Mouse (Mus musculus) embryonic facial prominence, embryonic 11.5 days (tissue): ENCODE measurements at regions not wholly inside any gene's neighbourhood (a gene's known extent, or its start where the extent isn't known, plus 50 kb on each side); places are given as distances from the start of the nearest gene placed in this dataset.

Experiments used
- ATAC-seq: fragments of 200-750 bp; cut with Nextera tagmentation; replicated peaks from 2 replicates; pipeline ENCODE4 v1.8.0; 2017; ENCODE audit warnings: low read depth; ENCODE audit not compliant: insufficient number of reproducible peaks, low FRiP score, low TSS enrichment
- DNase-seq: peaks from one replicate; pipeline ENCODE4 v3.0.0-alpha.2; 2015; ENCODE audit warnings: low spot score
- H3K27ac ChIP-seq: fragments of 300-500 bp; sonication (generic); replicated peaks from 2 replicates; pipeline ENCODE4 v1.5.1; 2014; ENCODE audit warnings: mild to moderate bottlenecking, low read depth, low read length, control low read depth
- H3K27me3 ChIP-seq: fragments of 300-500 bp; sonication (generic); 2 replicates; pipeline ENCODE4 v1.6.1; 2014; ENCODE audit warnings: mild to moderate bottlenecking, low read length, moderate library complexity, mixed read lengths; ENCODE audit not compliant: control insufficient read depth, insufficient read depth
- H3K36me3 ChIP-seq: fragments of 300-500 bp; sonication (generic); replicated peaks from 2 replicates; pipeline ENCODE4 v1.6.1; 2014; ENCODE audit warnings: low read depth, mild to moderate bottlenecking, low read length, moderate library complexity, mixed read lengths; ENCODE audit not compliant: control insufficient read depth, insufficient read depth
- H3K4me1 ChIP-seq: fragments of 300-500 bp; sonication (generic); 2 replicates; pipeline ENCODE4 v1.6.1; 2014; ENCODE audit warnings: low read length, mixed read lengths; ENCODE audit not compliant: control insufficient read depth, insufficient read depth
- H3K4me2 ChIP-seq: fragments of 300-500 bp; sonication (generic); 2 replicates; pipeline ENCODE4 v1.6.1; 2014; ENCODE audit warnings: low read depth, mild to moderate bottlenecking, control low read depth, low read length, moderate library complexity
- H3K4me3 ChIP-seq: fragments of 300-500 bp; sonication (generic); 2 replicates; pipeline ENCODE4 v1.5.1; 2014; ENCODE audit warnings: low read depth, low read length, control low read depth
- H3K9ac ChIP-seq: fragments of 300-500 bp; sonication (generic); replicated peaks from 2 replicates; pipeline ENCODE4 v1.6.1; 2014; ENCODE audit warnings: mild to moderate bottlenecking, control low read depth, low read length
- H3K9me3 ChIP-seq: fragments of 300-500 bp; sonication (generic); replicated peaks from 2 replicates; pipeline ENCODE4 v1.6.1; 2016; ENCODE audit warnings: mild to moderate bottlenecking, low read length, inconsistent platforms, mixed read lengths; ENCODE audit not compliant: control insufficient read depth
- WGBS: fragments of 180-500 bp; shearing (Covaris S2); extraction: QIAGEN DNeasy Blood & Tissue Kit; methylation state at CpG from one replicate; pipeline ENCODE4 v1.1.7; 2014; 5-methylcytosine and 5-hydroxymethylcytosine counted together

DNA sequence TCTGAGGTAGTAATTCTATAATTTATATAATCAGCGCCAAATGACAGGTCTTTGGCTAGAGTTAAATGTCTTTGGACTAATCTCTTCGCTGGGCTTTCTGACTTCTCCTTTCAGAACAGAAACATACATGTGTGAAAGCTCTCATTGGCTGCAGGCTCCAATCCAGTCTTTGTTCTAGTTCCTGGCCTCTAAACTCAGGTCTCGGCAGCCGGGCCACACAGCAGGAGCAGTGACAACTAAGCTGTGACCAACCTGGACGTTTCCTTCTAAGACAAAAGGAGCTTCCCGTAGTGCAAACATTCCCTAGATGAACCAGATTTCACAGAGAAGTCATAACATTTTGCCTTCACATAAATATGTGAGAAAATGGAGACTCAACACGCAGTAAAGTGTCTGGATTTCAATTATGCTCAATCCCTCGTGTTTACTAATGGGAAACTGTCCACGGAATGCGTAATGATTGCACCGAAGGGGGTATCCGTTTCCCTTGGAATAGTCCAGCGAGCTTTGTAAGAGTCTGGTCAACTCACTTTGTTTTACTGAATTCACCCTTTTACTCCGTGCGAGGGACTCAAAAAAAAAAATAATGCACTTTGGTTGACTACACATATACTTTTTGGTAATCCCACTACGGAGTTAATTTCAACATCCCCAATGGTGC, 216.4 kb downstream of the Mreg start:
- ATAC-seq (no peak), DNase-seq (no peak)
- no peak overlapping the region for H3K9ac ChIP-seq

DNA sequence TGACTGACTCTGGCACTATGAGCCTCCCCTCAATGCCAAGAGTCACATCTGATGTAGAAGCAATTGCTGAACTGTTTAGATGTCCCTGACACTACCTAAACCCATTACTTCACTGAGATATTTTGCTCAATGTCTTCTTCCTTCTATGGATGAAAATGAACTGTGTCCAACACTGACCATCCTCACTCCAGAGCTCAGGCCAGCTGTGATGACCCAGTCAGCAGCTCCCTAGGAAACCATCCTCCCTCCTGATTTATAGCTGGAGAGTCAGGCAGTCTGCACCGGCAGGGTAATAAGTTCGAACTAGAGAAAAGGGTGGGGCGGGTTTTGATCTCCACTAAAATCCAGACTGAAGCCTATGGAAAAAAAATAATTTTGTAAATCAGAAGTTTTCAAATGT, 221.2 kb downstream of the Mreg start:
- 93% methylated on average over 3 of the region's 3 CpGs for WGBS
- H3K4me1 ChIP-seq = no peaks in the 10 kb centered on the region
- ATAC-seq = no peak

More for the DNA sequence above, 216.4 kb downstream of the Mreg start:
- H3K27me3 ChIP-seq = no peaks in the 10 kb centered on the region
- H3K27ac ChIP-seq = no peak overlapping the region
- no peaks in the 10 kb centered on the region for H3K4me1 ChIP-seq
- no peaks in the 10 kb centered on the region for H3K36me3 ChIP-seq
- H3K4me2 ChIP-seq = no peak overlapping the region
- H3K4me3 ChIP-seq = no peak overlapping the region
- no peaks in the 10 kb centered on the region for H3K9me3 ChIP-seq
- 66% methylated on average over 16 of the region's 16 CpGs for WGBS

DNA sequence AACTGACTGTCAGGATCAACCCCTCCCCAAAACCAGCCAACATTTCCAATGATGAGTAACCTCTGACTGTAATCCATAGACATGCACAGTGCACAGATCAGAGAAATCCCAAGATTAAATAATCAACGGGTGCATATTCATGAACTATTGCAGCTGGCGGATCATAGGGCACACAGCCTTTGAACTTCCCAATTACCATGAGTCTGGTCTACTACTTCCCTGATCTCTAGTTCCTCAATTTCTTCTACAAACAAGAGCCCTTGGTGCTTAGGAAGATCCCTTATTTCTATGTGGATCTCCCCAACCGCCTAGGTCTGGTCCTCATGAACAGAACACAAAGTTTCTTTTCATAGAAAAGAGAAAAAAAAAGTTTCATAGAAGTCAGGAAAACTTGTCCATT, 224.0 kb downstream of the Mreg start:
- Histone ChIP-seq H3K27ac (no peak overlapping the region), H3K4me1 (no peaks in the 10 kb centered on the region)
- 86% methylated on average over 3 of the region's 3 CpGs for WGBS

More for the DNA sequence above, 221.2 kb downstream of the Mreg start:
- Histone ChIP-seq H3K4me2 (no peak overlapping the region), H3K9me3 (no peaks in the 10 kb centered on the region), H3K9ac (no peak overlapping the region), H3K36me3 (no peaks in the 10 kb centered on the region), H3K27ac (no peak overlapping the region), H3K27me3 (no peaks in the 10 kb centered on the region), H3K4me3 (no peak overlapping the region)
- no peak for DNase-seq

DNA sequence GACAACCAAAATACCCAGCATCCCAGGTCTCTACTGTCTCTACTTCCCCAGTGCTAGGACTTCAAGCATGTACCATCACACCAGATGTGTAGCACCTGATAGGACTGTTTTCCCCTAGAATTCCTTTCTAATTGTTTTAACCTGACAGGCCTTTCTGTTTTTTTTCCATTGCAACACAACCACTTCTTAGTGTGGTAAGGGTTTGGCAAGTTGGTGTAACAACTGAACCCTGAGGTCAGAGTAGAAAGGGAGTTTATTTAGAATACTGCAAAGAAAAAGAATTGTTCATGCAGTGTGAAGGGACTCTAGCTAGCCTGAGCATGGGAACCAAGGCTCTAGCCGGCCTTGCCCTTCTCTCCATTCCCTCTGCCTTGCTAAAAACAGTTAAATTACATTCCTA, 226.1 kb downstream of the Mreg start:
- H3K4me3 ChIP-seq = no peak overlapping the region
- H3K9ac ChIP-seq = no peak overlapping the region
- no peak overlapping the region for H3K27ac ChIP-seq
- no peaks in the 10 kb centered on the region for H3K36me3 ChIP-seq
- H3K9me3 ChIP-seq = no peaks in the 10 kb centered on the region
- ATAC-seq (no peak), DNase-seq (no peak)
- 55% methylated on average over 1 of the region's 1 CpGs for WGBS
- no peak overlapping the region for H3K4me2 ChIP-seq
- no peaks in the 10 kb centered on the region for H3K27me3 ChIP-seq
- no peaks in the 10 kb centered on the region for H3K4me1 ChIP-seq

More for the DNA sequence above, 224.0 kb downstream of the Mreg start:
- H3K36me3 ChIP-seq = no peaks in the 10 kb centered on the region
- no peak for DNase-seq
- H3K27me3 ChIP-seq = no peaks in the 10 kb centered on the region
- no peak for ATAC-seq
- H3K4me2 ChIP-seq = no peak overlapping the region
- H3K4me3 ChIP-seq = no peak overlapping the region
- H3K9ac ChIP-seq = no peak overlapping the region
- no peaks in the 10 kb centered on the region for H3K9me3 ChIP-seq

DNA sequence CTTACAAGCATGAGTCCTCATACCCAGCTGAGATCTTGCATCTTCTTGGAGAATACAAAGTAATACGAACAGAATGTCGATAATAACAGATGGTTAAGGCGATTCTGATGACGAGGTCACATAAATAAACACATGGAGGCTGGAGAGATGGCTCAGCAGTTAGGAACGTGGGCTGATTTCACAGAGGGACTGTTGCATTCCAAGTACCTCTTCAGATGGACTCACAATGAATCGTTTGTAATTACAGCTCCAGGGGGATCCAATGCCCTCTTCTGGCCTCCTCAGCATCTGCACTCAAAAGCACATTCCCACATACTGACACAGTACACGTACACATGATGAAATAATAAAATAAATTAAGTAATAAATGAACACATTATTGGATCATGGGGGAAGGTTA, 228.3 kb downstream of the Mreg start:
- WGBS = 84% methylated on average over 7 of the region's 7 CpGs
- ATAC-seq (no peak), DNase-seq (no peak)
- Histone ChIP-seq H3K9ac (no peak overlapping the region), H3K4me3 (no peak overlapping the region), H3K27me3 (no peaks in the 10 kb centered on the region), H3K27ac (no peak overlapping the region), H3K36me3 (no peaks in the 10 kb centered on the region), H3K4me2 (no peak overlapping the region), H3K4me1 (no peaks in the 10 kb centered on the region), H3K9me3 (no peaks in the 10 kb centered on the region)

DNA sequence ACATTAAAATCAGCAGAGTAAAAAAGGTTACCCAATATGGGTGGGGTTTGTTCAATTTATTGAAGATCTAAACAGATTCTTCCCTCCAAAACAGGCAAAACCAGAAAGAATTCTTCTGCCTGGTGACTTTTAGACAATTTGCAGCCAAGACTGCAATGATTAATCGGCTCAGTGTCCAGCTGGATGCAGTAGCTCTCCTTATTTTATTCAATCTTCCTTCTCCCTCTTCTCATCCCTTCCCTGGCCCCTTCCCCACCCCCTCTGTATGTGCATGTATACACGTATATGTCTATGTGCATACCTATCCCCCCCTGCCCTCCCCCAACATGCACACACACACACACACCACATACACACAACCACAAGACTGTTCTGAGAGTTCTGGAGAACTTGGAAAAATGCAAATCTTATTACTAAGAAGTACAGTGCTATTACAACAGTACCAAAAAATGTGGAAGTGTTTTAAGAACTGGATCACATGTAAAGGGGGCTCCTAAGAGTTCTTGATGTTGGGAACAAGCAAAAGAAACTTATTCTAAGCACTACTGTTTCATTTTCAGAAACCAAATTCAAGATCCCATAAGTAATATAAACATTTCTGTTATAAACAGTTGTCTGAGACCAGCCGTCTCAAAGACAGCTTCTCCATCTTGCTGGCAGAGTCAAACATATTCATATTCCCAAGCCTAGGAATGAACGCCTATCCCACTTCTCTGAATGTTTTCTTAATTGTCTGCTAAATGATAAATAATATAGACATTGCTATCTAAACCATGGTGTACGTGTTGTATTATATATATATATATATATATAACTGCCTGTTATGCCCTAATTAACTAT, 229.5 kb downstream of the Mreg start:
- no peak overlapping the region for H3K9ac ChIP-seq
- no peaks in the 10 kb centered on the region for H3K9me3 ChIP-seq
- ATAC-seq (no peak), DNase-seq (no peak)
- WGBS = 83% methylated on average over 5 of the region's 5 CpGs
- H3K27ac ChIP-seq = no peak overlapping the region
- H3K27me3 ChIP-seq = no peaks in the 10 kb centered on the region
- H3K4me3 ChIP-seq = no peak overlapping the region
- H3K4me2 ChIP-seq = no peak overlapping the region
- H3K4me1 ChIP-seq = no peaks in the 10 kb centered on the region
- no peaks in the 10 kb centered on the region for H3K36me3 ChIP-seq

DNA sequence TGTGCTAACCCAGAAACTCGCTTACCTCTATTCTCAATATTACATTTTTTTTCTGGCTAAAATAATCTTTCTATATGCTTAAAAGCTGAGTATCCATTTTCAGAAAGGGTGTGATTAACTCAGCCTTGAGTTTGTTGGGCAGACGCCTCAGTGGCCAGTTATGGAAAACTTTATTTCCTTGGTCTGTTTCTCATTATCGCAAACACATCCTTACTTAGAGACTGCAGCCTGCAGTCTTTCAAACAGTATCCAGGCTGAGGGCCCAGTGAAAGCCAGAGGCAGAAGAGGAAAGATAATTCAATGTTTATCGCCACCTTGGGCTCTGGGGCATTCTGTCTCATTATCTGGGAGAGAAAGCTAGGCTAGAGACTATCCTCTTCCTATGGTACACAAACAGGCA, 231.5 kb downstream of the Mreg start:
- Histone ChIP-seq H3K27me3 (no peaks in the 10 kb centered on the region), H3K4me1 (no peaks in the 10 kb centered on the region), H3K4me2 (no peak overlapping the region), H3K4me3 (no peak overlapping the region), H3K9ac (no peak overlapping the region), H3K36me3 (no peaks in the 10 kb centered on the region), H3K9me3 (no peaks in the 10 kb centered on the region), H3K27ac (no peak overlapping the region)
- 45% methylated on average over 4 of the region's 4 CpGs for WGBS
- ATAC-seq (no peak), DNase-seq (peak; percentile 49)

DNA sequence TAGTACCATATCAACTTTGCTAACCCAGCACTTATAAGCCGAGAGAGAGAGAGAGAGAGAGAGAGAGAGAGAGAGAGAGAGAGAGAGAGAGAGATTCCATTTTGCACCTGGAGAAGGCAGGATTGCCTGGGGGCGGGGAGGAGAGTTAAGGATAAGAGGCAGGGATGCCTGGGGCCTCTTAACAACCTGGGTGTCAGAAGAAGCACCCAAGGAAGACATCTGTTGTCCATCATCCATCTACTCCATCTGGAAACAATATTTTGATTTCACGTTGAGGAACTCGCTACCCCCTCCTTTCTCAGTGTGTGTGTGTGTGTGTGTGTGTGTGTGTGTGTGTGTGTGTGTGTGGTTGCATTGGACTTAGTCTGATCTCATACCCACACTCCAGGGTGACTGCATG, 232.8 kb downstream of the Mreg start:
- Histone ChIP-seq H3K27me3 (no peaks in the 10 kb centered on the region), H3K9ac (no peak overlapping the region), H3K27ac (no peak overlapping the region), H3K4me3 (no peak overlapping the region), H3K36me3 (no peaks in the 10 kb centered on the region), H3K4me1 (no peaks in the 10 kb centered on the region), H3K4me2 (no peak overlapping the region), H3K9me3 (no peaks in the 10 kb centered on the region)
- peak; percentile 62 for DNase-seq
- no peak for ATAC-seq
- WGBS = 50% methylated on average over 4 of the region's 4 CpGs
